Mouse (Mus musculus) small intestine, adult 2 months (tissue): ENCODE data around the gene Tmem239. TPM values are rescaled to one million over a fixed set of nuclear protein-coding genes. Genes with fewer than 3 reads are reported as not detected.
"Not testable (repeated sequence)": the region's sequence is repeated elsewhere in the genome, so short reads cannot be mapped to it uniquely, and the experiment has no call there.

Source experiments
- H3K27ac ChIP-seq: fragments of 200-500 bp; 2 replicates; pipeline ENCODE4 v1.5.1; 2012; ENCODE audit warnings: low read depth, low read length, control low read depth, inconsistent platforms; ENCODE audit not compliant: insufficient read depth
- H3K27me3 ChIP-seq: fragments of 200-500 bp; 2 replicates; pipeline ENCODE4 v1.6.1; 2012; ENCODE audit warnings: mild to moderate bottlenecking, moderate library complexity, low read length, inconsistent platforms; ENCODE audit not compliant: control insufficient read depth, insufficient read depth
- H3K36me3 ChIP-seq: fragments of 200-500 bp; 2 replicates; pipeline ENCODE4 v1.6.1; 2012; ENCODE audit warnings: mild to moderate bottlenecking, low read length, control low read depth, inconsistent platforms; ENCODE audit not compliant: control insufficient read depth, insufficient read depth
- H3K4me1 ChIP-seq: fragments of 200-500 bp; 2 replicates; pipeline ENCODE4 v1.6.1; 2012; ENCODE audit warnings: low read length, inconsistent platforms, mixed read lengths; ENCODE audit not compliant: control insufficient read depth, insufficient read depth, insufficient read length
- H3K4me3 ChIP-seq: fragments of 200-500 bp; 2 replicates; pipeline ENCODE4 v1.5.1; 2012; ENCODE audit warnings: low read depth, mild to moderate bottlenecking, control low read depth, inconsistent platforms, low read length, moderate library complexity
- CTCF ChIP-seq: fragments of 200-500 bp; IDR thresholded peaks from 2 replicates; pipeline ENCODE4 v1.5.1; 2012; ENCODE audit warnings: low read depth, mild to moderate bottlenecking, control low read depth, inconsistent platforms, low read length, moderate library complexity, mixed read lengths; ENCODE audit not compliant: insufficient replicate concordance, insufficient read length; ENCODE audit errors: extremely low read depth
- POLR2A ChIP-seq: fragments of 200-500 bp; IDR thresholded peaks from 2 replicates; pipeline ENCODE4 v1.6.1; 2012; ENCODE audit warnings: low read depth, mild to moderate bottlenecking, control low read depth, inconsistent platforms, low read length, moderate library complexity
- WGBS: fragments of 180-500 bp; shearing (Covaris S2); methylation state at CpG from one replicate; pipeline ENCODE4 v1.1.7; 2018; 5-methylcytosine and 5-hydroxymethylcytosine counted together
- polyA plus RNA-seq: library from polyadenylated mRNA; depleted of rRNA; stranded (reverse); fragments of >200 nt; gene quantifications from 2 replicates; pipeline ENCODE4 v1.2.3, GENCODE M21; 2012; rRNA removed

The Tmem239 gene
- not detected in 2 replicates for polyA plus RNA-seq

DNA sequence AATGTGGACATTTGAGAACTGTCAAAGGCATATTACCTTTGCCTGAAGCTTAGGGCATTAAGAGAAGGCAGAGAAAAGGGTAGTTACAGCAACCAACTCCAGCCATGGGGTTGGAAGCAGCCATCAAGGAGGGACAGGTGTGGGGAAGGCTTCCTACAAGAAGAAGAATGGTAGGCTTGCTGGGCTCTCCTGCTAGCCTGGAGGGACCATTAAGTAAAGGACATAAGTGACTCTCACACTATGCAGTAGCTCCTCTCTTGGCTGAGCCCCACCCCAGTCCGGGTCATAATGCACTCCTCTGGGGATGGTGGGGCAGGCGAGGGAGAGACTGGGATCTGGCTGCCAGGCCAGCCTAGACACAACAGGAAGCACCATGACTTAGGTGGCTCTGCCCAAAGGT is at the start of gene Tmem239:
Tmem239 (plus strand) TSS at position 301 of the 400 bp plus-strand sequence.
- Histone ChIP-seq H3K4me1 (no peaks in the 10 kb centered on the region), H3K27me3 (no peaks in the 10 kb centered on the region), H3K4me3 (no peak within 1 kb of the TSS), H3K36me3 (no peaks in the 10 kb centered on the region), H3K27ac (no peak within 1 kb of the TSS)
- WGBS, result 59% methylated on average over 2 of the region's 2 CpGs
- TF ChIP-seq CTCF, result no peak
- TF ChIP-seq POLR2A, result no peak

DNA sequence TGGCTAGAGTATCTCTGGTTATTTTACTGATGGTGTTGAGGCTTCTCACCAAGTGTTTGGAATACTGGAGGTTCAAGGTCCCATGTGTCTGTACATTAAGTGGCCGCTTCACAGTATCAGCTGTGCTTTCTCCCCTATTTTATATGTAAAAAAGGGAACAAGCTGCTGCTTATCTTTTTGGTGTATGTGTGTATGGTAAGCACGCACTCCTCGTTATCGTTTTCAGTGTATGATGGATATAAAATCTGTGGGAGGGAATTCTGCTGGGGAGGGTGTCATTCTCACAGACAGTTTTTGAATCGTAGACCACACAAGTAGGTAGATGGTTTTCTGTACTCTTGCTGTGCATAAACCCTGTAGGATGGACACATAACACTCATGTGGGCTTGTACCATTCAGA is 48.7 kb upstream of the Tmem239 start:
- Histone ChIP-seq H3K27me3 (peaks cover 9% of the 10 kb centered on the region; the same call in 1 of the 2 replicates), H3K4me3 (no peak overlapping the region), H3K27ac (no peak overlapping the region), H3K4me1 (no peaks in the 10 kb centered on the region), H3K36me3 (no peaks in the 10 kb centered on the region)
- WGBS, result 89% methylated on average over 5 of the region's 5 CpGs
- no peak for TF ChIP-seq POLR2A
- TF ChIP-seq CTCF, result no peak

DNA sequence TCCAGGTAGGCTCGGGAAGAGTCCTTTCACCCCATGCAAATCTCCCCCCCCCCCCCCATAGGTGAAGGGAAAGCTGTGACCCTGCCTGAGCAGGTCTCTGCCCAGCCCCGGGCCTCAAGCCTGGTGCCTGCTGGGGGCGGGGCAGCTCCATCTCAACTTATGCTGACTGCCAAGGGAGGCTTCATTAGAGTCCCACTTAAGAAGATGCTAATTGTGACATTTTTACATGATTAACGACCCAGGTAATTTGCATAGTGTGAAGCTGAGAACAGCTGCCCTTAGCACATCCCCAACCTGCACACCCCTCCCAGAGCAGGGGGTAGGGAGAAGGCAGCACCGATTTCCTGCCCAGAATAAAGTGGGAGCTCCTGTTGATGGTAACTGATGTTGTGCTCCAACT is 47.4 kb upstream of the Tmem239 start:
- H3K27me3 ChIP-seq, result peaks cover 12% of the 10 kb centered on the region; the same call in 1 of the 2 replicates
- WGBS, result 22% methylated on average over 5 of the region's 5 CpGs

DNA sequence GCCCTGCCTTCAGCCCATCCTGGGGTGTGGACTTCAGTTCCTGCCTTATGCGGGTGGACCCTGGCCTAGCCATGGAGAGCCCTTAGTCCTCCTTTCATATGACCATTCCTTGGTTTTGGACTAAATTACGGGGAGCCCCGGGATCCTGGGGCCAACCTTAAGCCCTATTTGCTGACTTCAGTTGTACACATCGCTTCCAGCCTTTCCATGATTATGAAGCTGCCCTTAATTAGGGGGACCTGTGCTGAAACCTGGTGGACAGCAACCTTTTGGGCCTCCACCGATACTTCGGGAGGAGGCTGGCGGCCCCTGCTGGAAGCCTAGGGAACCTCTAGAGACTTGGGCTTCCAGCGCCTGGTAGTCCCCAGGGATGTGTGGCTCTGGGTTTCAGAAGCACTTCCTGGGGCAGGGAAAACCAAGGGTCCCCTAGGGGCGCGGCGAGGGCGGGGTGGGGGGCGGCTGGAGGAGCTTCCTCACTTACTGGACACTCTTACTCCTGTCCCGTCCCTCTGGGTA is 43.7 kb upstream of the Tmem239 start:
- Histone ChIP-seq H3K36me3 (no peaks in the 10 kb centered on the region), H3K4me3 (no peak overlapping the region), H3K4me1 (no peaks in the 10 kb centered on the region), H3K27ac (no peak overlapping the region), H3K27me3 (peaks cover 16% of the 10 kb centered on the region; the same call in 1 of the 2 replicates)
- no peak for TF ChIP-seq POLR2A
- 0 out of 2 replicates have a peak, but pooled peaks have one; percentile 29 for TF ChIP-seq CTCF
- WGBS, result 11% methylated on average over 14 of the region's 14 CpGs

More for the DNA sequence above, 47.4 kb upstream of the Tmem239 start:
- H3K27ac ChIP-seq, result no peak overlapping the region
- H3K4me1 ChIP-seq, result no peaks in the 10 kb centered on the region
- no peaks in the 10 kb centered on the region for H3K36me3 ChIP-seq
- TF ChIP-seq POLR2A (no peak), CTCF (no peak)
- H3K4me3 ChIP-seq, result no peak overlapping the region

DNA sequence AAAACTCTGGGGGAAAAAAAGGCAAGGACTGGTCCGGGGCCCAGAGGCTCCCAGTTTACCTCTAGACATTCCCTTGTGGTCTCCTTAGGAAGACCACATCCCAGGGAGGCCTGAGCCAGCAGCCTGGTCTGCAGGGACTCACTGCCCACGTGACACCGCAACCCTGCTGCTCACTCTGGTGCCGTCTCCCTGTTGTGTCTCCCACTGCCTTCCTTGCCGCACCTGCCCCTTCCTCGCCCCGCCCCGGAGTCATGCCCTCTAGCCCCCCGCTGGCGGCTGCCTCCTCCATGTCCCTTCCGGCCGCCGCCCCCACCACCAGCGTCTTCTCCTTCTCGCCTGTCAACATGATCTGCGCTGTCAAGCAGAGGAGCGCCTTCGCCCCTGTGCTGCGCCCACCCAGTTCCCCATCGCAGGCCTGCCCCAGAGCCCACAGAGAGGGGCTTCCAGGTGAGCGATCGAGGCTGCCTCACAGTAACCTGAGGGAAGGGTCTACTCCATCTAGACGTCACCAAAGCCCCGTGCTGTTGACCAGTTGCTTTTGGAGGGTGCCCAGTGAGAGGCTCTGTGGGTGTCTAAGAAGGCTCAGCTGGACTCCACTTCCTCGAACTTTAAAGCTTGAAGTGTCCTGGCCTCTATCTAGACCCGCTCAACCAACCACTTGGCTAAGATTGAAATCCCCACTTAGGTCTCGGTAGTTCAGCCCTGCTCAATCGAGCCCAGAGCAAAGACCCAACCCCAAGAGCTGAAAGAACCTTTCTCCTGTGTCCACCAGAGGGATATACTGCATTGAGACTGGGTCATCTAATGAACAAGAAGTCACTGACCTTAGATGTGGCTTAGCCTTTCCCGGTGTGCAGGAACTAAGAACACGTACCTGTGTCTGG is 40.8 kb upstream of the Tmem239 start:
- H3K4me1 ChIP-seq, result no peaks in the 10 kb centered on the region
- 0 out of 2 replicates have a peak overlapping the region, but pooled peaks have one; percentile 14 for H3K4me3 ChIP-seq
- TF ChIP-seq POLR2A (no peak), CTCF (no peak)
- WGBS, result 27% methylated on average over 30 of the region's 30 CpGs
- peaks cover 16% of the 10 kb centered on the region; the same call in 1 of the 2 replicates for H3K27me3 ChIP-seq
- H3K36me3 ChIP-seq, result no peaks in the 10 kb centered on the region
- no peak overlapping the region for H3K27ac ChIP-seq

DNA sequence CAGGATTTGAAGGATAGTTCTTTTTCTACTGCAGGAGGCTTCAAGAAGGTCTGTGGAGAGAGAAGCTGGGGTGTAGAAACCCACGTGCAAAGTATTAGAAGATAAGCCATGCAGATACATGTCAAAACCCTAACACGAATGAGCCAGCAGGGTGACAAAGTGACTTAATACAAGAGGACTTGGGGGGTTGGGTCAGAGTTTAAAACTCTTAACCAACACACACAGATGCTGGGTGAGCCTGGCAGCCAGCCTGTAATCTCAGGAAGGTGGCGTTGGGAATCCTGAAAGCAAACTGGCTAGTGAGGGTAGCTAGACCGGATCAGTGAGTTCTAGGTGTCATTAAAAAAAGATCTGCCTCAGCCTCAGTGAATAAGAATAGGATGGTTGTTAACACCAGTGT is 38.9 kb upstream of the Tmem239 start:
- TF ChIP-seq POLR2A, result no peak
- H3K4me1 ChIP-seq, result no peaks in the 10 kb centered on the region
- 33% methylated on average over 4 of the region's 4 CpGs for WGBS

DNA sequence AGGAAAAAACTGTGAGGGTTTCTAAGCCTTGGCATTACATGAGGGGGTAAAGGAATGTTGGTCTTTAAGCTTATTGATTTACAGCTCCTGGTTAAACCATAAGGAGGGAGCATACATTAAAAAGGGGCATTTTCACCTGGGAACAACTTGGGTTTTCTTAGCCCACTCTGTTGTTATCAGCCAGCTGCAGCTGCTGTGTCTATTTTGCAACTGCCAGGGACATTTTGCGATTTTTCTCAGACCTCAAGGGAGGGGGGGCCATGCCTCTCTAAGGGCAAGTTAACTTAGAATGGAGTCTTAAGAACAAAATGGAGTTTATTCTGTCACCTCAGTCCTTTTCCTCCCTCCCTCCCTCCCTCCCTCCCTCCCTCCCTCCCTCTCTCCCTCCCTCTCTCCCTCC is 33.3 kb upstream of the Tmem239 start:
- WGBS, result 9% methylated on average over 1 of the region's 1 CpGs
- not testable (repeated sequence) for H3K4me1 ChIP-seq, H3K27me3 ChIP-seq, H3K36me3 ChIP-seq, H3K4me3 ChIP-seq, H3K27ac ChIP-seq

More for the DNA sequence above, 38.9 kb upstream of the Tmem239 start:
- Histone ChIP-seq H3K27ac (no peak overlapping the region), H3K27me3 (peaks cover 9% of the 10 kb centered on the region; the same call in 1 of the 2 replicates), H3K36me3 (no peaks in the 10 kb centered on the region), H3K4me3 (no peak overlapping the region)
